Mouse (Mus musculus) stomach, embryonic 15.5 days (tissue): ENCODE results near the gene Adamtsl1. TPM values are rescaled to one million over a fixed set of nuclear protein-coding genes. Genes with fewer than 3 reads are reported as not detected.

ENCODE experiments used
- ATAC-seq: fragments of 200-750 bp; cut with Nextera tagmentation; 2 replicates; pipeline ENCODE4 v1.8.0; 2017; ENCODE audit warnings: low read depth, moderate number of reproducible peaks, moderate TSS enrichment; ENCODE audit not compliant: insufficient read depth, low FRiP score
- H3K27ac ChIP-seq: fragments of 300-500 bp; sonication (generic); 2 replicates; pipeline ENCODE4 v1.5.1; 2015; ENCODE audit warnings: mild to moderate bottlenecking, inconsistent platforms
- H3K27me3 ChIP-seq: fragments of 300-500 bp; sonication (generic); replicated peaks from 2 replicates; pipeline ENCODE4 v1.6.1; 2015; ENCODE audit warnings: inconsistent platforms
- H3K36me3 ChIP-seq: fragments of 300-500 bp; sonication (generic); 2 replicates; pipeline ENCODE4 v1.6.1; 2015; ENCODE audit warnings: inconsistent platforms
- H3K4me1 ChIP-seq: fragments of 300-500 bp; sonication (generic); 2 replicates; pipeline ENCODE4 v1.6.1; 2015; ENCODE audit warnings: inconsistent platforms
- H3K4me2 ChIP-seq: fragments of 300-500 bp; sonication (generic); 2 replicates; pipeline ENCODE4 v1.6.1; 2015; ENCODE audit warnings: mild to moderate bottlenecking, inconsistent platforms
- H3K4me3 ChIP-seq: fragments of 300-500 bp; sonication (generic); replicated peaks from 2 replicates; pipeline ENCODE4 v1.5.1; 2015; ENCODE audit warnings: inconsistent platforms
- H3K9ac ChIP-seq: fragments of 300-500 bp; sonication (generic); 2 replicates; pipeline ENCODE4 v1.6.1; 2015; ENCODE audit warnings: inconsistent platforms
- H3K9me3 ChIP-seq: fragments of 300-500 bp; sonication (generic); 2 replicates; pipeline ENCODE4 v1.6.1; 2016; ENCODE audit warnings: inconsistent platforms
- WGBS: fragments of 180-500 bp; shearing (Covaris S2); methylation state at CpG from one replicate; pipeline ENCODE4 v1.1.7; 2015; 5-methylcytosine and 5-hydroxymethylcytosine counted together
- polyA plus RNA-seq: library from polyadenylated mRNA; unstranded; fragments of >200 nt; fragmentation: Nextera tagmentation; extraction: Ambion mirVana; gene quantifications from 2 replicates; pipeline ENCODE4 v1.2.1, GENCODE M21; 2015

Adamtsl1 gene
- polyA plus RNA-seq, 1 experiment from 2014 or later: 17.8 TPM

GRCm38 (mm10) chr4:86310806-86311730, 797.1 kb downstream of the Adamtsl1 start:
- Histone ChIP-seq H3K27ac (no peak overlapping the region), H3K4me3 (no peak overlapping the region), H3K27me3 (no peaks in the 10 kb centered on the region), H3K4me1 (0 out of 2 replicates have a peak, but pooled peaks cover 3% of the 10 kb centered on the region), H3K4me2 (no peak overlapping the region), H3K36me3 (no peaks in the 10 kb centered on the region), H3K9me3 (no peaks in the 10 kb centered on the region), H3K9ac (no peak overlapping the region)
- ATAC-seq: no peak
- 64% methylated on average over 7 of the region's 7 CpGs for whole genome bisulfite sequencing

- WGBS: 84% methylated on average over 2 of the region's 2 CpGs
- H3K9me3 ChIP-seq: no peaks in the 10 kb centered on the region
- H3K4me3 ChIP-seq: no peak overlapping the region
- 0 out of 2 replicates have a peak, but pooled peaks cover 3% of the 10 kb centered on the region for H3K4me1 ChIP-seq
- ATAC-seq: no peak
- H3K4me2 ChIP-seq: no peak overlapping the region
- no peak overlapping the region for H3K27ac ChIP-seq
- no peak overlapping the region for H3K9ac ChIP-seq
- H3K27me3 ChIP-seq: no peaks in the 10 kb centered on the region
- H3K36me3 ChIP-seq: no peaks in the 10 kb centered on the region
These were observed 798.4 kb downstream of the Adamtsl1 start for GRCm38 (mm10) chr4:86312366-86312765.

GRCm38 (mm10) chr4:86314442-86314841, 800.5 kb downstream of the Adamtsl1 start:
- no peak overlapping the region for H3K4me3 ChIP-seq
- no peak overlapping the region for H3K9ac ChIP-seq
- H3K4me1 ChIP-seq: peaks cover 6% of the 10 kb centered on the region; the same call in 1 of the 2 replicates
- H3K4me2 ChIP-seq: no peak overlapping the region
- 50% methylated on average over 3 of the region's 3 CpGs for WGBS
- no peak for ATAC-seq
- no peaks in the 10 kb centered on the region for H3K9me3 ChIP-seq
- no peaks in the 10 kb centered on the region for H3K36me3 ChIP-seq
- no peak overlapping the region for H3K27ac ChIP-seq
- no peaks in the 10 kb centered on the region for H3K27me3 ChIP-seq

GRCm38 (mm10) chr4:86315122-86315521, 801.1 kb downstream of the Adamtsl1 start:
- Histone ChIP-seq H3K27ac (no peak overlapping the region), H3K4me3 (no peak overlapping the region), H3K27me3 (no peaks in the 10 kb centered on the region), H3K4me2 (no peak overlapping the region), H3K36me3 (no peaks in the 10 kb centered on the region), H3K9me3 (no peaks in the 10 kb centered on the region), H3K9ac (no peak overlapping the region), H3K4me1 (peaks cover 6% of the 10 kb centered on the region; the same call in 1 of the 2 replicates)
- ATAC-seq: no peak
- 75% methylated on average over 4 of the region's 4 CpGs for WGBS

- Histone ChIP-seq H3K4me3 (no peak overlapping the region), H3K36me3 (no peaks in the 10 kb centered on the region), H3K4me2 (no peak overlapping the region), H3K27me3 (no peaks in the 10 kb centered on the region), H3K9ac (no peak overlapping the region), H3K27ac (0 out of 2 replicates have a peak overlapping the region, but pooled peaks have one; percentile 31), H3K9me3 (no peaks in the 10 kb centered on the region), H3K4me1 (peaks cover 2% of the 10 kb centered on the region; the same call in 1 of the 2 replicates)
- no peak for ATAC-seq
- 63% methylated on average over 3 of the region's 3 CpGs for WGBS
These were observed 804.1 kb downstream of the Adamtsl1 start for GRCm38 (mm10) chr4:86317916-86318542.

GRCm38 (mm10) chr4:86325411-86325810, 811.4 kb downstream of the Adamtsl1 start:
- no peak overlapping the region for H3K4me2 ChIP-seq
- WGBS: 14% methylated on average over 2 of the region's 2 CpGs
- peak overlapping the region; percentile 9; the same call in 1 of the 2 replicates for H3K27ac ChIP-seq
- H3K36me3 ChIP-seq: no peaks in the 10 kb centered on the region
- no peak for ATAC-seq
- H3K27me3 ChIP-seq: no peaks in the 10 kb centered on the region
- no peaks in the 10 kb centered on the region for H3K9me3 ChIP-seq
- H3K9ac ChIP-seq: no peak overlapping the region
- no peak overlapping the region for H3K4me3 ChIP-seq
- H3K4me1 ChIP-seq: no peaks in the 10 kb centered on the region; the same call in 1 of the 2 replicates

- WGBS: 62% methylated on average over 5 of the region's 5 CpGs
- H3K27ac ChIP-seq: no peak overlapping the region
- ATAC-seq: no peak
- H3K9me3 ChIP-seq: no peaks in the 10 kb centered on the region
- H3K27me3 ChIP-seq: no peaks in the 10 kb centered on the region
- H3K4me3 ChIP-seq: no peak overlapping the region
- no peak overlapping the region for H3K9ac ChIP-seq
- H3K4me2 ChIP-seq: no peak overlapping the region
- H3K4me1 ChIP-seq: no peaks in the 10 kb centered on the region; the same call in 1 of the 2 replicates
- no peaks in the 10 kb centered on the region for H3K36me3 ChIP-seq
These were observed 812.0 kb downstream of the Adamtsl1 start for GRCm38 (mm10) chr4:86326003-86326402.

- H3K27me3 ChIP-seq: no peaks in the 10 kb centered on the region
- no peak overlapping the region for H3K9ac ChIP-seq
- ATAC-seq: no peak
- H3K4me1 ChIP-seq: no peaks in the 10 kb centered on the region; the same call in 1 of the 2 replicates
- H3K36me3 ChIP-seq: no peaks in the 10 kb centered on the region
- no peak overlapping the region for H3K27ac ChIP-seq
- H3K4me2 ChIP-seq: no peak overlapping the region
- no peaks in the 10 kb centered on the region for H3K9me3 ChIP-seq
- 53% methylated on average over 8 of the region's 8 CpGs for whole genome bisulfite sequencing
- no peak overlapping the region for H3K4me3 ChIP-seq
These were observed 812.7 kb downstream of the Adamtsl1 start for GRCm38 (mm10) chr4:86326638-86327037.

GRCm38 (mm10) chr4:86329481-86329880, 815.5 kb downstream of the Adamtsl1 start:
- no peak overlapping the region for H3K4me3 ChIP-seq
- WGBS: 89% methylated on average over 1 of the region's 1 CpGs
- no peaks in the 10 kb centered on the region for H3K9me3 ChIP-seq
- no peaks in the 10 kb centered on the region for H3K27me3 ChIP-seq
- H3K27ac ChIP-seq: no peak overlapping the region
- no peaks in the 10 kb centered on the region for H3K36me3 ChIP-seq
- ATAC-seq: no peak
- no peaks in the 10 kb centered on the region; the same call in 1 of the 2 replicates for H3K4me1 ChIP-seq
- H3K4me2 ChIP-seq: no peak overlapping the region
- no peak overlapping the region for H3K9ac ChIP-seq

GRCm38 (mm10) chr4:86335861-86336415, 822.0 kb downstream of the Adamtsl1 start:
- no peak overlapping the region for H3K9ac ChIP-seq
- WGBS: 32% methylated on average over 10 of the region's 10 CpGs
- H3K36me3 ChIP-seq: no peaks in the 10 kb centered on the region
- H3K4me3 ChIP-seq: no peak overlapping the region
- H3K27ac ChIP-seq: peak overlapping the region; percentile 32; the same call in 1 of the 2 replicates
- H3K27me3 ChIP-seq: no peaks in the 10 kb centered on the region
- 0 out of 2 replicates have a peak, but pooled peaks cover 10% of the 10 kb centered on the region for H3K4me1 ChIP-seq
- no peak overlapping the region for H3K4me2 ChIP-seq
- no peak for ATAC-seq
- H3K9me3 ChIP-seq: no peaks in the 10 kb centered on the region

- Histone ChIP-seq H3K9me3 (no peaks in the 10 kb centered on the region), H3K27ac (peak overlapping the region; percentile 53), H3K27me3 (no peaks in the 10 kb centered on the region), H3K4me1 (0 out of 2 replicates have a peak, but pooled peaks cover 10% of the 10 kb centered on the region), H3K36me3 (no peaks in the 10 kb centered on the region), H3K9ac (no peak overlapping the region), H3K4me3 (no peak overlapping the region), H3K4me2 (no peak overlapping the region)
- ATAC-seq: no peak
- WGBS: 50% methylated on average over 6 of the region's 6 CpGs
These were observed 823.3 kb downstream of the Adamtsl1 start for GRCm38 (mm10) chr4:86337216-86337765.
